Mouse (Mus musculus) right cerebral cortex, postnatal 25 days (tissue): ENCODE results near the gene Arsj.

Source experiments
- DNase-seq: peaks from one replicate; pipeline ENCODE4 v3.0.0; 2022

Arsj gene

DNA sequence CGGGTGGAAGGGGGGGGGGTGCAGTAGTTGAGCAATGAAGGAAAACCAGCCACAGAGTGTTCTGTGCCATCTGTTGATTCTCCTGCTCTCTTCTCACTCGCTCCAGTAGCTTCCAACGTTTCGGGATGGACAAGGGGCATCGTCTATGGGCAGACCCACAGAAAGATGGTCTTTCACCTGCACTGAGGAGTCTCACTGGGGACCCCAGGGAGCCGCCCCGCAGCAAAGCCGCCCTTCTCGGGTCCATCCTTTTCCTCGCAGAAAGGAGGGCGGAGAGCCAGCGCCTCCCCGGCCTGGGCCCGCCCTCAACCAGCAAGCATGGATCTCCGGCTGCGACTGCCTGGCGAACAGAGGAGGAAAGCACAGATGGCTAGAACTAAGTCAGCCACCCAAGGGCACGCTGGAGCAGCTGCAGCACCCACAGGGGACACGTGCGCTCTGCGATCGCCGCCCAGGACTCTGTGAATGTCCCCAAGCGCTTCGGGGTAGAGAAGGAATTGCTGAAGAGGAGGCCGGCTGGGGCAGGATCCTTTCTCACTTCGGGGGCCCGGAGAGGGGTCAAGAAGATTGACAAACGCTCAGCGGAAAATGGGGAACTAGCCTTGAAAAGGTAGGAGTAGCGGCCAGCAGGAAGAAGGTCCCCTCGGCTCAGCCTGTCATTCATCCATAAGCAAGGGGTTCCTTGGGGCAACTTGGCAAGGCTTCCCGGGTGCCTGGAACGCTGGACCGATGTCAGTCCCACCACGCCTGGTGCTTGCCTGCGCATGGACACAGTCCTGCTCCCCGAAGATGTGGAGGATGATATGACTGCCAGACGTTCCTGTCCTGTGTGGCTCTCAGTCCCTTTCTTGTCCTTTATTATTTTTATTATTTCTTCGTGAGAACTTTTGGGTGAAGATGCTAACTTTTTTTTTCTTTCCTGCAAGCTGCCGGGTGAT, at the start of gene Arsj:
TSS of gene Arsj (plus strand) at position 117 of the 938 bp plus-strand sequence.
- DNase-seq, result peak; percentile 56

DNA sequence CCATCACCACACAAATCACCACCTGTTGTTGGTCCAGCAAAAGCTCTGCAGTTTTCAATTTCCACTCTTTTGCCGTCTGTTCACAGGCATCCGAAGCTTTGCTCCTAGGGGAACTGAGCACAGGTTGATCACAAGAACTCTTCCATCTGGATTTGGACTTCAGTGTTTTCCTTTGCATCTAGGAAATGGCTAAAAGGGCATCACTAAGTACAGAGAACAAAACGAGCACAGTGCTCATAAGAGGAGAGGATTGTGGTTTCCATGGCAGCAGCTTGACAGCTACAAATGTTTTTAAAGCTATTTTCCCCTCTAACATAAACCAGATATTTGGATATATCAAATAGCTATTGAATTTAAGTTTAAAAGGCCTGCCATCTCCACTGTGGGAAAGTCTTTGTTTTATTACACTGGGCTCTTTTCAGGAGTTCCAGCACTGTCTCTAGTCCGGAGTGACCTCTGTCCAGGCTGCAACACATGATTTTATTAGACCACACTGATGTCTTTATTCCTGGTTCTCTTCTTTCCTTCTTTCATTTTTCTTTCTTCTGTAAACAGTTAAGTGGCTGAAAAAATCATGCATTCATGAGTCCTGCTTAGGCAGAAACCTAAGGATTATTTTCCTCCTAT, 38.5 kb upstream of the Arsj start:
- no peak for DNase-seq

DNA sequence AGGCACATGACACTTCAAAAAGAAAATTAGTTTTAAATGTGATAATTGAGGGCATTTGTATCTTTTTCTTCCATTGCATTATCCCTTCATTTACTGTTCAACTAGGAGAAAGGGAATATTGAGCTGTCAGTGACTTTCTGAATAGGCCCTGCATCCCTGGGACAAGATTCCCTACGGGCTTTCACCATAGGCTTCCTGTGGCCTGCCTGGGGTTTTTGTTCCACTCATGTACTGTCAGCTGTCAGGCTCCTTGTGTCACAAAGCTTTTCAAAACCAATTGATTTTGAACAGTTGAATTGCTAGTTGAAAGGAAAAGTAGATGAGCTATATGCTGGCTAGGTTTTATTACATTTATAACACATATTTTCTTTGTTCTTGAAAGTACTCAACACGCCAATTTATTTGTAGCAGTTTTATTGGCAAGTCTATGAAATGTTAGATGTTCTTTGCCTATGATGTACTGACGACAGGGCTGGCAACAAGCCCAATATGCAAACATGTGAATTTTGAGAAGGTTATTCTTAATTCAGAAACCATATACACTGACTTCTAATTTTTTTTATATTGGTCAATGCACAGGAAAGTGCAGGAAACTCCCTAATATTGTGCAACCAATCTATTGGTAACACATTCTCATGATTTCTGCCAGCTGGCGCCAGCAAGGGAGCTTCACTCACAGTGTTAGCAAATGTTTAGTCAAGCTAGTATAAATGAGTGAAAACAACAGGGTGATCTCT, 37.4 kb upstream of the Arsj start:
- DNase-seq, result no peak

DNA sequence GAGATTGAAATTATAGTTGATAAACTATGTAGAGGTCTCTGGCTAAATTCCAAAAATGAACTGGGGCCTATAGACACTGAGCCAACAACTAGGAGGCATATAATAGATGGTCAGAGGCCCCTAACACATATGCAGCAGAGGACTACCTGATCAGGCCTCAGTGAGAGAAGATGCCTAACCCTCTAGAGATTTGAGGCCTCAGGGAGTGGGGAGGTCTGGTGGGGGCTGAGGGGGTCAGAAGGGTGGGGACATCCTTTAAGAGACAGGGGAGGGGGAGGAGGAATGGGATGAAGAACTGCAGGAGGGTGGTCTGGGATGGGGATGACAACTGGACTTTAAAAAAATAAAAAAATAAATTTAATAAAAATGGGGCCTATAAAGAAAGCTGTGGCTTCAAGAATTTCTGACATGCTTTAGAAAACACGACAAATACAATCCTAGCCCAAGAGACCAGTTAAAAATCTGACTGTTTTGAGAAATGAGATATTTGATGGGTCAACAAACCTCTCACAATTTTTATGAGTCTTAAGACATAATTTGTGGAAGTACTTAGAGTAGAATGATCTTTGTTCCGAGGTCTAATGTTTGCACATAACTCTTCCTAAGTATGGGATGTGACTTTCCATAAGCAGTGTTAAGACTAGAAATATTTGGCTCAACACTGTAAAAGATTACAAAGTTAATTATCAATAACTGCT, 36.7 kb upstream of the Arsj start:
- no peak for DNase-seq

DNA sequence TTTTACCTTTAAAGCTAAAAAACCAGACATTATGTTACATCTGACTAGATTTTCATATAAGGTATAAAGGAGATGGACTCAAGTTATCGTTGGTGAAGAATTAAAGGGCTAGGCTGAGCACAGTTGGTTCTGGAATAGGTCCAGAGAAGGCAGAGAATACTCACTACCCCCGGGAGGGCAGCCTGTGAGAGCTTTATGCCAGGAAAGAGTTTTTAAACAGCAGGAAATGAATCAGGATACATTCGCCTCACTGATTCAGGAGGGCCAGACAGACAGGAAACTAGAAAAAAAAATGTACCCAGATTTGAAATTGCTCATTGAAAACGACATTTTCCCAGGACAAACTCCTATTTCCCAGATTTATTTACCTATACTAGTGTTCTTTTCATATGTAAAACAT, 28.2 kb upstream of the Arsj start:
- DNase-seq, result no peak

DNA sequence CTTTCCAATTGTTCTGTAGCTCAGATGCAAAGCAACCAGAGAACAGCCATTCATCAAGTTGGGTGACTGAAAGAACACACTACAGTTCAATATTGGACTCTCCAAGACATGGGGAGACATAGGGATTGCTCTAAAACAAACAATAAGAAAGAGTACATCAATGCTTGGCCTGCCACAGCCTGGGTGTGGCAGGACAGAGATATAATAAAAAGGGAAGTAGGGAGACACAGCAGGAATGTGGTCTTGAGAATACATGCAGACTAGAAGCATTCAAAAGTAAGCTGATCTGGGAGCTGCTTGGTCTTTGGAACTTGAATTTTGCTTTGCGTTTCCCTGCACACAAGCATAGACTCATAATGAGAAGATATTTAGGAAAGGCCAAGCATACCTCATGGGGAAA, 18.7 kb upstream of the Arsj start:
- no peak for DNase-seq

DNA sequence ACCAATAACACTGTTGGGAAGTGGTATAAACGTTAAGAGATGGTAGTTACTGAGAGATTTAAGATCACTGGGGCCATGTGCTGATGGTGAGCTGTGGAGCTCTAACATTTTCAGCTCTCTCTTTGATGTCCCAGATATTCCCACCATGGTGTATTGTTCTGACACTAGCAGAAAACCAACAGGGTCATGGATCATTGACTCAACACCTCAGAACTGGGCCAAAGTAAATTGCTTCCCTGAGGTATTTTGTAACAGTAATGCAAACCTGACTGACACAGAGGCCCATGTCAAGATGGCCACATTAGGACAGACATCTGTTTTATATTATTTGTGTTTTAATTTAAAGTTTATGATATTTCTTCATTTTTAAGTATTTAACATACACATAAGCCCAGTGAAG, 3.7 kb upstream of the Arsj start:
- DNase-seq, result no peak

DNA sequence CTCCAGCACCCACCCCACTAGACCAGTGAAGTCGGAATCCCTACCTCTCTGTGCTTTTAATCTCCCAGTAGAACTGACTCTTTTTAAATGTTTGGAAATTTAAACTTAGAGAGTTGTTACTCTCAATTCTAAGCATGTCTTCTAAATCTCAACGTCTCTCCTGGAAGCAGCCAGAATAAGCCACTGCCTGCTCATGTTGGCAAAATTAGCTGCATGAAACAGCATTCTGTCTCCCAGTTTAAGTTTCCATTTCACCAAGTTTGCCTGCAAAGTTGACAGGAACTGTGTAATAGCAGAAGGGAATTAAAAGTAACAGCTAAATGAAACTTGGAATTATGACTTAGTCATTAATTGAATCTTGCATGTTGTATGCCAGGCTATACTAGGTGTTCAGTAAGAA, 1.1 kb upstream of the Arsj start:
- DNase-seq, result no peak

DNA sequence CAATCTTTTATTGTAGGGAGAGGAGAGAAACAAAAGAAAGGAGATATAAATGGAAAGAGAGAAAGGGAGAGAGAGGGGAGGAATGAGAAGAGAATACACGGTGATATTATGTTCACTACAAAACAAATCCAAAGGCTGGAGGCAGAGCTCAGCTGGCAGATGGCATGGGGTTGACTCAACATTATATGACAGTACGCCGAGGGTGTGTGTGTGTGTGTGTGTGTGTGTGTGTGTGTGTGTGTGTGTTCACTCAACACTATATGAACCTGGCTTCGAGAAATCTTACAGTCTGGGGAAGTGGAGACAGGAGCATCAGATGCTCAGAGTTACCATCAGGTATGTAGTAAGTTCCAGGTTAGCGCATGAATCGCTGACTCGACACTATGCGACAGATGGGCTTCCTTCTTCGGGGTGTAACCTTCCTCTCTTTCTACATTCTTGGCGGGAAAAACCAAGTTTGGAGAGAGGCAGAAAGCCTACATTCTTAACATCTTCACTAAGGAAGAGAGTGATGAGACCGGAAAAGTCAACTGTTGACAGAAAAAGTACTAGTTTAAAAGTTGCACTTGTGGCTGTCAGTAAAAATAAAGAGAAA, 456 bp upstream of the Arsj start:
- peak; percentile 24 for DNase-seq

DNA sequence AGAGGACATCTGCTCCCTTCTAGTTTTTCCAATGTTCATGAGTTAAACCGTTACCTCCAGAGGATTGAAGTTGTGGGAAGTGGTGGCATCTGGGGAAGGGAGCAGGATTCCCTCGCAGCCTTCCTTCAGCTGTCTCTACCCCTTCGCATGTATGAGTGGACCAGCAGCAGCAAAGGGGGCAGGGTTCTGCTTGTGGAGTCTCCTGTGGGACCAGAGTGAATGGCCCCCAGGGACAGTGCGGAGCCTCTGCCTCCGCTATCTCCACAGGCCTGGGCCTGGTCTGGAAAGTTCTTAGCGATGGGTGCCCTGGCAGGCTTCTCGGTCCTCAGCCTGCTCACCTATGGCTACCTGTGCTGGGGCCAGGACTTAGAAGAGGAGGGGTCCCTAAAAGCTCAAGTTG, 1.1 kb downstream of the Arsj start:
- DNase-seq, result no peak

DNA sequence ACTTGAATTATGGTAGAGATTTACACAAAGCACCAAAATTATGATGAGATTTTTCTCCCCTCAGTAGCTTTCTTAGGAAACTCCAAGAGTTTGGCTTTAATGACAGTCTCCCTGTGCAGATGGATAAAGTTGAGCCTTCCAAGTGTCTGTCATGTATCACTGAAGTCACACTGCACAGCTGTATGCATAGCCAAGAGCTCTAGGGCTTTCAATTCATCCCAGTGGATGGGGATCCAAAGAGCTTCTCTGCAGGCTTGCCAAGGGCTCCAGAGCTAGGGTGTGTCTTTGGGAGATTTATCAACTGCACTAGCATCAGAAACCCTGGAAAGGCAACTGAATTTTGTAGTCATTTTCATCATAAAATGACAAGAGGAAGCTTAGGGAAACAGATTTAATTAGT, 7.1 kb downstream of the Arsj start:
- DNase-seq, result no peak

DNA sequence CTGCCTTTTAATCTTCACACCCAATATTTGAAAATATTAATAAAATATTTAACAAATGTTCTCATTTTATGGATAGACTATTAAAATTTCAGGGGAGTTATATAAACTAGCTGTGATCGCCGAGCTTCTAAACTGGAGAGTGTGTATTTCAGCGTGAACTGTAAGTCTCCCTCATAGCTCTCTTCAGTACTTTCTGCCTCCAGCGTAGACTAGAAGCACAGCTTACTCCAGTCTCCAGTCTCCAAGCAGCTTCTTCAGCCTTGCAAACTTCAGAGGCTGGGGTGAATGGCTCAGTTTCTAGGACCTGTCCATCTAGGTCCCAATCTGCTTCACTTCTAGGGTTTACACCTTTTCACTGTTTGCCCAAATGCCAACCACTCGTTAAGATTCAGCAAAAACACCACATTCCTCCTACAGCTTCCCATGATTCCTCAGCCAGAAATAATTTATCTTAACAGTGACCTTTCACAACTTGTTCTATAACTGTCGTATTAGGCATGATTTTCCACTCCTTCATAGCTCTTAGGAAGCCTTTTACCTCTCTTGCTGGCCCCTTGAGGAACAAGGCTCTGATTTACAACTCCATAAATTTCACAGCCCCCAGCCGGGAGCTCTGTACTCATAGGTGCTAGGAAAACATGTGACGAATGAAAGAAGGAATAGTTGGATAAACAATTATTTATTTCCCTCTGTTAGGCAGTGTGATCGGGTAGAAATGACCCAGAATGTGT, 9.5 kb downstream of the Arsj start:
- DNase-seq, result no peak

DNA sequence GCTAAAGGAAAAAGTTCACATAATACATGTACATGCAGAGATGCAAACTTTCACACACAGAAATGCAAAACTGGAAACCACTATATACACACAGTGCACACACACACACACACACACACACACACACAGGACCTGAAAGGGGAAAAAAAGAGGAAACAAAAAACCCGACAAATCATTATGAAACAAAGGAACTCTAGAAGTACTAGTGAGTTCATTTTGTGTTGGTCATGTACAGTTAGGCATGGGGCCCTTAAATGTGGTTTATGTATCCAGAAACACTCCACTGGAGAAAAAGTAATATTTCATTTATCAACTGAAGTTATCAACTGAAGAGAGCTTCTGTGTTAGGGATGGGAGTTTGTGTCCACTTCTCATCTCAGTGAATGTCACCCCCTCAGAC, 10.2 kb downstream of the Arsj start:
- no peak for DNase-seq

DNA sequence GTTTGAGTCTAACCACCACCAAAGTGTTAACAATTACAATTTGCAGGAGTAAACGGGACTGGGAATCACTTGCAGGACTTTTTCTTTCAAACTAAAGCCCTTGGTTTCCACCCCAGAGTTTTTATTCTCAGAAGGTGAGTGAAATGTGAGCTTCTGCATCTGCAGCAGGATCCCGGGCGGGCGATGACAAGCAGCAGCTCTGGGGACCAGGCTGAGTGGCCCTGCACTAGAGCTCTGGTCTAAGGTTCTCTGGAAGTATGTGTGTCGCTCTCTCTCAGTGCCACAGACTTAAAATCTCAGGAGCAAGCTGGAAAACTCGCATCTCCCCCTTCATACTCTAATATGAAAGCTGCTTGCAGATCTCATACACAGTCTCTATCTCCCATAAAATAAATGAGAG, 15.8 kb downstream of the Arsj start:
- no peak for DNase-seq

DNA sequence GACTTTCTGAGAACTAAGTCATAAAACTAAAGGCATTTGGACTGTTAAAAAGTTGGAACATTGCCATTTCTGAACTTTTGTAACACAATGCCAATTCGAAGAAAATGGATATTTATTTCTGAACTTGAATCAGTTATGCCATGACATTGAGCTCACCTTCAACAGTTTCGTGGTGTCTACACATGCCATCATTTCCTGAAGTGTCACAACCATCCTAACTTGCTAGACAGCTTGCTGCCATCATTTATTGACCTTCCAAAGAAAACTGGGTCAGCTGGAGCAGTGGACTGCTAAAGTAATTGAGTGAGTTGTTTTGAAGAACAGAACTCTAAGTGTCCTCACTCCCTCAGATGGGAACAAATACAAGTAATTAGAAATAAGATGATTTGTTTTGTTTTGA, 16.2 kb downstream of the Arsj start:
- no peak for DNase-seq

DNA sequence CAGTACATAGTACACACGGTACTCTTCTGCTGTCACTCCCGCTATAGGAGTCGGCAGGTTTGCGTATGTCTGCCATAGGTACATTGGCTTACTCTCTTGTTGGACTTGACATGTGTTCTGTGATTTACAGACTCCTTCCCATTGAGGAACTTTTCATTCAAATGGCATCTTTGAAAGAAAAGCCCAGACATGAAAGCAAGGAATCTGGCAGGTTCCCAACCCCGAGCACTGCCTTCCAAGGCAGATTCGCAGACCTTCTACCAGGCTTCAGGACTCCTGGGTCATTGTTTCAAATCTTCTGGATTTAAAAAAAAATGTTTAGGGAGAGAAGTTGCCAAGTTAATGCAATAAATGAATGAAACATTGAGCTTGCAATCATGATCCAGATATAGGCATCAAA, 19.8 kb downstream of the Arsj start:
- DNase-seq, result no peak

DNA sequence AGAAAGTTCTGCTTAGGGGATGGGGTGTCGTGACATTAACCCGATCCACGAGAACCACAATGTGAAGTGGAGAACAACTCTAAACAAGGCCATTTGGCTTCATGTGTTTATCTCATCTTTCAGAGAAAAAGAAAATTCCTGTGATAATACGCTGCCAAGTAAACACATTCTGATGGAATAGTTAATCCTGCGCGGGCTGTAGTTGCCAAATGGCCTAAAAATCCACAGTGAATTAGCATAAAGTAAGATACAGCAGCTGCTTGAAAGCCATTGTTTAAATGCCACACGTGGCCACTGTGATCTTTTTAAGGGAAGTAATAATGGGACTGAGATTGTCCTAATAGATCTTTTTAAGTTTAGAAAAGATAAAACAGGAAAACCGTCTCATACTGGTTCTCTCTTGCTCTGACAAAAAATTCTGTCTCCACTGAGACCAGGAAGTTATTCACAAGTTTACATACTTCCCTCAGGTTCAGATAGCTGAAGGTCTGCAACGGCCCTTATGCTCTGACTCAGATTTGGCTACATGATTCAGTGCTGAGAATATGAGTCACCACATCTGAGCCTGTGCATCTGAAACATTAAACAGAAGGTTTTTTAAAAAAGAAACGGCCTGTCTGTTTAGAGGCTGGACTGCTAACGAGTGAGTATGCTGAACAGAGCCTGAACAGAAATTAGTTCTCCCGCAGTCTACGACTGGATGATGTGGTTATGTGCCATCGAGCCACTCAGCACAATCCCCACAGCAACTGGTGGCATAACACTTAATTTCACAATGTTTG, 21.4 kb downstream of the Arsj start:
- DNase-seq, result no peak

DNA sequence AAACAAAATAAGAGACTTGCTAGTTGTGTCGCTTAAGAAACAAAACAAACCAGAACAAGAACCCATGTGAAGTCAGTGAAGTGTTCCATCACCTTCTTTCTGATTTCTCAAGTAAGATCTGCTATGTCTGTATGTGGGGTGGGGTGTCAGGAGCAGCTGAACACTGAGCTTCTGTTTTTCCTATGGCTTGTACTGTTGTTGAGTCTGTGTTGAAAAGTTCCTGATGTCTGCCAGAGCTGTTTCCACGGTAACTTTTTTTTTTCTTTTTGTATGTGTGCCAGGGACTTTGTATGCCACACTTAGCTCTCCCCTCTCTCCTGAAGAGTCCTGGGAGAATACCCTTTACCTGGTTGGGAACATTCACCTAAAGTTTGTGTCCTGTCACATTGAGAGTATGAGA, 34.0 kb downstream of the Arsj start:
- no peak for DNase-seq

DNA sequence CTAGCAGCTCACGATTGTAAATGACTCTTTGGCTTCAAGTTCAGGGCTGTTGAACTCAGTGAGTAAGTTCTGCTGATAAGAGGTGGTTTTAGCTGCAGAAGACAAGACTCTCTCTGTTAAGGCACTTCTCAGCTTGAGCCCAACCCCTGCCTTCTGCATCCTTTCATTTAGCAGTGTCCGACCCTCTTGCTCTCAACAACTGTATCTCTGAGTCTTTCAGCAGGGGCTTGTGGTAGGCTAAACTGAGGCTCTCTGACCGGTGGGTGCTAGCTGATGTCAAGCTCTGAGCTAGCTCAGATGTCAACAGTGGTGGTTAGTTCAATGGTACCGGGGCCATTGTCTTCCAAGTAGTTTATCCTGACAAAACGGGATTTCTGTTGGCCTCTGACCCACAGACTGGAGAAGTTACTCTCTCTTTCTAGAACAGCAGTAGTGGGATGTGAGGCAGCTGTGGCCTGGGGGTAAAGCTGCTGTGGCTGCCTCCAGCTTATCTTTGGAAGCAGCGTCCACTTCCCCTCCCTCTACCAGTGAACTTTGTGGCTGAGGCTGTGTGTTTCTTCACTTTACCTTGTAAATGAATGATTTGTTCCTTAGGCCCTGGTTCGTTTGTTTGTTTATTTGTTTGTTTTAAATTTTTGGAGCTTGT, 34.6 kb downstream of the Arsj start:
- DNase-seq, result no peak

DNA sequence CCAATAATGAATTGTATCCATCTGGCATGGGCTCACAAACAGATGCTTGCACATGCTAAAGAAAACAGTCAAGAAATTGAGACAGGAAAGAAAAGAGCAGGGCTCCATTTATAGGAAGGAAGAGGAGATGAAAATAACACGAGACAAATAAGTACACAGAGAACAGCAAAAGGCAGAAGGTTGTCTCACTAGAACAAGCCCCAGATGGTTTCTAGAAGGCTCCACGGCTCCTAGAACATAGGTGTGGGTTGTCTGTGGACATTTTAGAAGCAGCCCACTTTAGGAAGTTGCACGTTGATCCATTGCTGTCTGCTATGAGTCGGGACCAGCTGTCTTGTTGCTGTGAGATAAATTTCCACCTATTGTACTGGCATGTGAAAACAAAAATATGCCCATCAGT, 37.2 kb downstream of the Arsj start:
- peak; percentile 20 for DNase-seq

DNA sequence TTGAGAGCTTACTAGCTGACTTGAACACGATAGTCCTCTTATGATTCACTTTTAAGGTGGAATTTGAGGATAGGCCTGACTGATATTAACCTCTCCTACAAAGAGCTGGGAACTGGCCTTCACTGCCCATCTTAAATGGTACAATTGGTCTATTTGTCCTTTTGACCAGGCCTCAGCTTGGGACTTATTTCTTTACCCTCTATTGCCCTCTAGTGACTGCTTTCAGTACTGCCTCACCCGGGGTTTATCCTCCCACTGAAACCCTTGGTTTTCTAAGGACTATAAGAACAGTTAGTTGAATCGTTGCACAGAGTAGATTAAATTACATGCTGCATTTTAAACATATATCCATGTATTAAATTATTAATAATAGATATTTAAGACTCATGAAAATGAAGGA, 39.4 kb downstream of the Arsj start:
- peak; percentile 31 for DNase-seq
